Mouse (Mus musculus): ENCODE data around the gene Dph3.

DNA sequence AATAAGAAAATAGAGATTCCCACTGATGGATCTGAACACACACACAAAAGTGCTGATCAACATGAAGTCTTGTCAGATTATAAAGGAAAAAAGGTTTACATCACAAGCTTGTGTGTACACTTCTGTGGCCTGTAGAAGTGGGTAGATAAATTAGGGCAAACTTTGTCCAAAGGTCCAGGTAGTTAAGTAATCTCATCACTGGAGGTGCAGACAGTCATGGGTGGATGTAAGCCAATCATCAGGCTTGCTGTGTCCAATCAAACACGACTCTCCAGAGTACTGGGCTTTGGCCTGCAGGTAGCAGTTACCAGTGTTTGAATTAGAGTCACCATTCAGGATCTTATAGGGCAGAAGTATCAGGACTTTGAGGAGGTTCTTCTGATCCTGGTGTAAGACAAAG is 7.5 kb upstream of the Dph3 start:
- TF ChIP-seq CTCF (IDR thresholded peaks at IDR 0.05; ENCODE audit: control insufficient read depth, insufficient read depth, insufficient replicate concordance, low read depth, low read length) (no peak), POLR2A (IDR thresholded peaks at IDR 0.05; ENCODE audit: control insufficient read depth, low read depth, low read length) (no peak)

All from testis, adult 2 months (tissue).